Mouse (Mus musculus): ENCODE measurements around the gene Col9a1. TPM values are rescaled to one million over a fixed set of nuclear protein-coding genes. Genes with fewer than 3 reads are reported as not detected.

Col9a1 gene
- 10.7 and 11.1 TPM in 2 replicates for polyA plus RNA-seq (2015; fragmentation: Nextera tagmentation; extraction: Ambion mirVana)

DNA sequence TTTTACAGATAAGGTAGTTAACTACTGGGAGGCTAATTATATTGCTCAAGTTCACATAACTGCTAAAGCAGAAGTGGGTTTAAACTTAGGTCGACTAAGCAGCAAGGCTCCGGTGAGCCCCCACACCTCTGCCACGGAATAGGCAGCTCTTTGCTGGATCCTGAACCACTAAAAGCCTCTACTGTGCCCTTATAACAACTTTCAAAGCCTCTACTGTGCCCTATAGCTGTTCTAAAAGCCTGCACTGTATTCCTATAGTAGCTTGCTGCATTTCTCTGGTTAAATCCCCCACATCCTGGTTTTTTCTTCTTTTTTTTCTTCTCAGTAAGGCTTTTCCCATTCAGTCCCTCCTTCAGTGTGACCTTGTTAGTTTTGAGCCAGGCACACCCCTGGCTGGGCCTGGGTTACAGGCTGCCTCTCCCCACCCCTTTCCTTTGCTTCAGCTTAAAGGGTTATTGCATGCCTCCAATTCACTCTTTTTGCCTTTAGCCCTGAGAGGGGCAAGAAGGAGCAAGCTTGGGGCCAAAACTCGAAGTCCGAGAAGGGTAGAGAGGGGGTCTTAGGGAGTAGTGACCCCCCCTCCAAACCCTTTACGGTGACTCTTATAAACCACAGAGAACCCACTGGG, at the start of gene Col9a1:
Gene Col9a1, plus strand, starts transcription at position 387 of the 628 bp plus-strand sequence.
- Histone ChIP-seq H3K36me3 (no peaks in the 10 kb centered on the region), H3K27me3 (no peaks in the 10 kb centered on the region), H3K4me3 (no peak within 1 kb of the TSS), H3K27ac (no peak within 1 kb of the TSS), H3K4me1 (no peaks in the 10 kb centered on the region), H3K4me2 (no peak within 1 kb of the TSS), H3K9me3 (no peaks in the 10 kb centered on the region), H3K9ac (no peak within 1 kb of the TSS)
- 73% methylated on average over 6 of the region's 6 CpGs for WGBS
- no peak for ATAC-seq (ENCODE audit: borderline replicate concordance, extremely low read depth, low FRiP score, low TSS enrichment)

DNA sequence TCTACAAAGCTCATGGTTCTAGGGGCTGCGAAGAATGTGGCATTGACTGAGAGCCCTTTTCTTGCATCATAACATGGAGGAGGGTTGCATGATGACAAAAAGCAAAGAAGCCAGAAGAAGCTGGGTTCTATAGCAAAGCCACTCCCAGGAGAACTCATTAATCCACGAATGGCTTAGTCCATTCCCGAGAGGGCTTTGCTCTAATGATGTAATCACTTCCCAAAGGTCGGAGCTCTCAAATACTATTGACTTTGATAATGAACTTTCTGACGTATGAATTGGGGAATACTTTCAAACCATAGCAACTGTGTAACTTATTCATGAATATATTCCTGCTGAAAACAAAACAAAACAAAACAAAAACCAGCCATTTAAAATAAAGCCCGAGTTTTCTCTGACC, 49.5 kb upstream of the Col9a1 start:
- no peak for ATAC-seq (ENCODE audit: borderline replicate concordance, extremely low read depth, low FRiP score, low TSS enrichment)
- Histone ChIP-seq H3K27me3 (no peaks in the 10 kb centered on the region), H3K4me2 (no peak overlapping the region), H3K4me3 (no peak overlapping the region), H3K4me1 (no peaks in the 10 kb centered on the region), H3K9ac (no peak overlapping the region), H3K9me3 (no peaks in the 10 kb centered on the region), H3K27ac (no peak overlapping the region), H3K36me3 (no peaks in the 10 kb centered on the region)
- WGBS, result 55% methylated on average over 6 of the region's 6 CpGs

GRCm38 (mm10) chr1:24133853-24134252, 43.6 kb upstream of the Col9a1 start:
- 52% methylated on average over 19 of the region's 19 CpGs for WGBS
- 0 out of 2 replicates have a peak overlapping the region, but pooled peaks have one; percentile 1 for H3K4me2 ChIP-seq
- no peaks in the 10 kb centered on the region for H3K4me1 ChIP-seq
- H3K36me3 ChIP-seq, result no peaks in the 10 kb centered on the region
- ATAC-seq (ENCODE audit: borderline replicate concordance, extremely low read depth, low FRiP score, low TSS enrichment), result no peak
- H3K4me3 ChIP-seq, result no peak overlapping the region
- H3K27ac ChIP-seq, result no peak overlapping the region
- no peaks in the 10 kb centered on the region for H3K9me3 ChIP-seq
- H3K9ac ChIP-seq, result no peak overlapping the region
- H3K27me3 ChIP-seq, result no peaks in the 10 kb centered on the region

DNA sequence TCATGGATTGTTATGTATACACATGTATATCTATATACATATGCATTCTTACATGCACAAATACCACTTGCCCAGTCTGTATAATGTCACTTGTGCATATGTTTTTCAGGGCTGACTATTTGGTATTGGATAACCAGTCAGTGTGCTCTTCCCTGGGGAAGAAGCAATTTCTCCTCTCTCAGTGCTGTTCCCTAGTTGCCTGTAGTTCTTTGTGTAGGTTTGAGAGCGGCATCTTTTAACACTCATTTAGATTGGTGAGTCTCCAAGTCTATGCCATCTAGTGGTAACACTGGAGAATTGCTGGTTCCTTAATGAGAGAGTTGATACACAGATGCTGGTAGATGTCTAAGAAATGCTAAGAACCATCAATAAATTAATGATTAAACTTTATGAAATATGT, 42.6 kb upstream of the Col9a1 start:
- Histone ChIP-seq H3K36me3 (no peaks in the 10 kb centered on the region), H3K4me1 (no peaks in the 10 kb centered on the region), H3K9me3 (no peaks in the 10 kb centered on the region), H3K27me3 (no peaks in the 10 kb centered on the region), H3K9ac (no peak overlapping the region), H3K27ac (no peak overlapping the region), H3K4me3 (no peak overlapping the region), H3K4me2 (no peak overlapping the region)
- no peak for ATAC-seq (ENCODE audit: borderline replicate concordance, extremely low read depth, low FRiP score, low TSS enrichment)
- 7% methylated on average over 1 of the region's 1 CpGs for WGBS

DNA sequence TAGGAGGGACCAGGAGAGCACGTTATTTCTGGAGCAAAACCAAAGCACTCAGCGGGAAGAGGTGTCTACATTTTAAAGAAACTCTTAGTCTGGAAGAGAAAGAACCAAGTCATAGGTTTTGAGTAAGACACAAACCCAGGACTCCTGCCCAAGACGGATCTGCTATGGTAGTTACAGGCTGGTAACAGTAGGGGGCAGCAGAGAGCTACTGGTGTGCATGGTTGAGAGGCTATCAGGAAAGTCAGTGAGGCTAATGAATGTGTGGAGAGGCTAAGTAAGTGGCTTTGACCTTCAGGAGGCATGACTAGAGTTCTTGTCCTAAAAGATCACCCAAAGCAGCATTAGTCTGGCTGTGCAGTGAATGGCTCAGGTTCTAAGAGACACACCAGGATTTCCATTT, 40.3 kb upstream of the Col9a1 start:
- 11% methylated on average over 3 of the region's 3 CpGs for WGBS
- H3K27me3 ChIP-seq, result no peaks in the 10 kb centered on the region
- H3K27ac ChIP-seq, result no peak overlapping the region
- no peaks in the 10 kb centered on the region for H3K36me3 ChIP-seq
- H3K9ac ChIP-seq, result no peak overlapping the region
- H3K4me3 ChIP-seq, result no peak overlapping the region
- no peak for ATAC-seq (ENCODE audit: borderline replicate concordance, extremely low read depth, low FRiP score, low TSS enrichment)
- no peaks in the 10 kb centered on the region for H3K9me3 ChIP-seq
- no peak overlapping the region for H3K4me2 ChIP-seq
- H3K4me1 ChIP-seq, result no peaks in the 10 kb centered on the region

DNA sequence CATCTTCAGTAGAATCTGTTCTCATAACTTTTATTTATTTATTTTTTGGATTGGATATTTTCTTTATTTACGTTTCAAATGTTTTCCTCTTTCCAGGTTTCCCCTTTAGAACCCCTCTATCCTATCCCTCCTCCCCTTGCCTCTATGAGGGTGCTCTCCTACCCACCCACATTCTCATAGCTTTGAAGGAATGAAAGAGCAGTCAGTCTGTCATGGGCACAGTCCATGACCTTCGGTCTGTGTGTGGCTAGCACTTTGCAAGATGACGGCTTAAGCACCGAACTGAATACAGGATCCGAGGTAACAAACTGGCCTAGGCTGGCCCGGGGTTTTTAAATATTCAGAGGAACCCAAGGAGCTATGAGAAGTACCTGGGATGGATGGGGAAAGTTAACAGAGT, 36.9 kb upstream of the Col9a1 start:
- no peaks in the 10 kb centered on the region for H3K36me3 ChIP-seq
- WGBS, result 74% methylated on average over 6 of the region's 6 CpGs
- no peak overlapping the region for H3K4me2 ChIP-seq
- no peak overlapping the region for H3K27ac ChIP-seq
- H3K9ac ChIP-seq, result no peak overlapping the region
- H3K9me3 ChIP-seq, result no peaks in the 10 kb centered on the region
- H3K27me3 ChIP-seq, result no peaks in the 10 kb centered on the region
- no peak for ATAC-seq (ENCODE audit: borderline replicate concordance, extremely low read depth, low FRiP score, low TSS enrichment)
- H3K4me3 ChIP-seq, result no peak overlapping the region
- no peaks in the 10 kb centered on the region for H3K4me1 ChIP-seq

GRCm38 (mm10) chr1:24143504-24143903, 33.9 kb upstream of the Col9a1 start:
- no peaks in the 10 kb centered on the region for H3K9me3 ChIP-seq
- no peak overlapping the region for H3K4me3 ChIP-seq
- no peak overlapping the region for H3K9ac ChIP-seq
- no peak overlapping the region for H3K4me2 ChIP-seq
- no peaks in the 10 kb centered on the region for H3K4me1 ChIP-seq
- no peak for ATAC-seq (ENCODE audit: borderline replicate concordance, extremely low read depth, low FRiP score, low TSS enrichment)
- H3K27ac ChIP-seq, result no peak overlapping the region
- 71% methylated on average over 8 of the region's 8 CpGs for WGBS
- no peaks in the 10 kb centered on the region for H3K36me3 ChIP-seq
- no peaks in the 10 kb centered on the region for H3K27me3 ChIP-seq

GRCm38 (mm10) chr1:24157751-24158150, 19.7 kb upstream of the Col9a1 start:
- H3K4me1 ChIP-seq, result no peaks in the 10 kb centered on the region

DNA sequence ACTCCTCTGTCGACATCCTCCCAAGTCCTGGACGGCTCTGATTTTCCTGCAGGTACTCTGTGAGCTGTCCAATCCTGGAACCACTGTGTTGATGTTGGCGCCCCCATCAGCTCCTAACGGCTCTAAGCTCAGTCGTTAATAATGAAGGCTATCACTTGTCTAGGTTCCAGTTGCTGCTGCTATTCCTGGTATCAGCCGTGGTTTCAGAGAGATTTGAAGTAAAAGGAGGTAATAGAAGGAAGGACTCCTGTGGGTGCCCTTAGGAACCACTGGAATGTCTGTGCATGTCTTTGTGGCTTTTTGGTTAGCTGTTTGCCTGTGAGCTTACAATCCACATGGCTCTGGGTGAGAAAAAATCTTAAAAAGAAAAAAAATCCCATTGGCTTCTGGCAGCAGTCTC, 8.0 kb upstream of the Col9a1 start:
- Histone ChIP-seq H3K27ac (no peak overlapping the region), H3K9me3 (no peaks in the 10 kb centered on the region), H3K9ac (no peak overlapping the region), H3K36me3 (no peaks in the 10 kb centered on the region), H3K27me3 (no peaks in the 10 kb centered on the region), H3K4me2 (no peak overlapping the region), H3K4me3 (no peak overlapping the region), H3K4me1 (no peaks in the 10 kb centered on the region)
- no peak for ATAC-seq (ENCODE audit: borderline replicate concordance, extremely low read depth, low FRiP score, low TSS enrichment)
- 40% methylated on average over 6 of the region's 6 CpGs for WGBS

More at GRCm38 (mm10) chr1:24157751-24158150, 19.7 kb upstream of the Col9a1 start:
- H3K9ac ChIP-seq, result no peak overlapping the region
- H3K27ac ChIP-seq, result no peak overlapping the region
- WGBS, result 88% methylated on average over 5 of the region's 5 CpGs
- H3K4me2 ChIP-seq, result no peak overlapping the region
- H3K9me3 ChIP-seq, result no peaks in the 10 kb centered on the region
- no peak for ATAC-seq (ENCODE audit: borderline replicate concordance, extremely low read depth, low FRiP score, low TSS enrichment)
- no peaks in the 10 kb centered on the region for H3K36me3 ChIP-seq
- no peaks in the 10 kb centered on the region for H3K27me3 ChIP-seq
- H3K4me3 ChIP-seq, result no peak overlapping the region

- Histone ChIP-seq H3K36me3 (no peaks in the 10 kb centered on the region), H3K4me3 (no peak overlapping the region), H3K27ac (no peak overlapping the region), H3K9me3 (no peaks in the 10 kb centered on the region), H3K9ac (no peak overlapping the region), H3K4me1 (no peaks in the 10 kb centered on the region), H3K4me2 (no peak overlapping the region), H3K27me3 (no peaks in the 10 kb centered on the region)
- ATAC-seq (ENCODE audit: borderline replicate concordance, extremely low read depth, low FRiP score, low TSS enrichment), result no peak
- WGBS, result 2% methylated on average over 4 of the region's 4 CpGs
Measured at GRCm38 (mm10) chr1:24171205-24171866, 6.1 kb upstream of the Col9a1 start.

DNA sequence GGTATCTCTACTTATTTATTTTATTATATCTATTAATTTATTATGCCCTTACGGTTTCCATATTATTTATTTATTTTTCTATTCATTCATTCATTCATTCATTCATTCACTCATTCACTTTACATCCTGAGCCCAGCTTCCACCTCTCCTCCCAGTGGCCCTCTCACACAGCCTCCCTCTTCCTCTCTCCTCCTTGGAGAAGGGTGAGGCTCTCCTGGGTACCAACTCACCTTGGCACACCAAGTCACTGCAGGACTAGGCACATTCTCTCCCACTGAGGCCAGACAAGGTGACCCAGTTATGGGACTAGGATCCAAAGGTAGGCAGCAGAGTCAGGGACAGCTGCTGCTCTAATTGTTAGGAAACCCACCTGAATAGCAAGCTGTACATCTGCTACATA, 5.5 kb upstream of the Col9a1 start:
- no peak overlapping the region for H3K9ac ChIP-seq
- H3K4me3 ChIP-seq, result no peak overlapping the region
- H3K36me3 ChIP-seq, result no peaks in the 10 kb centered on the region
- no peaks in the 10 kb centered on the region for H3K9me3 ChIP-seq
- no peak overlapping the region for H3K4me2 ChIP-seq
- ATAC-seq (ENCODE audit: borderline replicate concordance, extremely low read depth, low FRiP score, low TSS enrichment), result no peak
- H3K27ac ChIP-seq, result no peak overlapping the region
- WGBS, result 46% methylated on average over 1 of the region's 1 CpGs
- no peaks in the 10 kb centered on the region for H3K27me3 ChIP-seq
- H3K4me1 ChIP-seq, result no peaks in the 10 kb centered on the region

DNA sequence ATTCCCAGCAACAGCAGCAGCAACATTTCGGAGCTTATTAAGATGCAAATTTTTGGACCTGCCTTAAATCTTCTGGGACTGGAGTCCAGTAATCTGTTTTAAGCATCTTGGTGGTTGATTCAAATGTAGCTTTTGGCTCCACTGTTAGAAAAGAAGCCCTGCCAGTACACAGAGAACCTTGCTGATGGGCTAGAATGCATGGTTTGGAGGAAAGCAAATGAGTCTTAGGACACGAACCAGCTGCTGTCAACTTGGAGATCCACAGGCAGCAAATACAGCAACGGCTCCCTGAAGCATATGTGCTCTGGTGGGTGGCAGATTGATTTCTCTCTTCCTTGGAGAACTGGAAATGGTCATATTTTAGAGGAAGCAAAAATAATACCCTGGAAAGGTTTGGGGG, 4.8 kb upstream of the Col9a1 start:
- H3K4me1 ChIP-seq, result no peaks in the 10 kb centered on the region
- 44% methylated on average over 3 of the region's 3 CpGs for WGBS
- no peak for ATAC-seq (ENCODE audit: borderline replicate concordance, extremely low read depth, low FRiP score, low TSS enrichment)
- no peaks in the 10 kb centered on the region for H3K27me3 ChIP-seq
- H3K9me3 ChIP-seq, result no peaks in the 10 kb centered on the region
- no peak overlapping the region for H3K4me3 ChIP-seq
- H3K4me2 ChIP-seq, result no peak overlapping the region
- H3K27ac ChIP-seq, result no peak overlapping the region
- H3K36me3 ChIP-seq, result no peaks in the 10 kb centered on the region
- no peak overlapping the region for H3K9ac ChIP-seq

Data from lung, embryonic 15.5 days (tissue).